Mouse (Mus musculus) B cell, adult 2 months (primary cell): Measurements from ENCODE around the gene Eml4.

Source experiments
- DNase-seq, 2 experiments: peaks; one replicate each; pipeline ENCODE4 v3.0.0; 2022

Eml4 gene

GRCm38 (mm10) chr17:83348056-83348822 is 2.5 kb upstream of the Eml4 start:
- DNase-seq: no peak

GRCm38 (mm10) chr17:83351119-83351531 is 394 bp downstream of the Eml4 start:
- DNase-seq: no peak

GRCm38 (mm10) chr17:83351601-83352413 is 1.1 kb downstream of the Eml4 start:
- peak; percentile 61 to 63 for DNase-seq

- DNase-seq: no peak
These were observed 1.7 kb downstream of the Eml4 start for GRCm38 (mm10) chr17:83352456-83352855.

- no peak for DNase-seq
These were observed 2.3 kb downstream of the Eml4 start for GRCm38 (mm10) chr17:83353011-83353410.

- no peak for DNase-seq
These were observed 2.7 kb downstream of the Eml4 start for GRCm38 (mm10) chr17:83353460-83353859.

- DNase-seq: no peak
These were observed 4.8 kb downstream of the Eml4 start for GRCm38 (mm10) chr17:83355481-83355880.

- DNase-seq: no peak
These were observed 9.2 kb downstream of the Eml4 start for GRCm38 (mm10) chr17:83359934-83360333.

GRCm38 (mm10) chr17:83360796-83361566 is 10.2 kb downstream of the Eml4 start:
- no peak for DNase-seq

- no peak for DNase-seq
These were observed 12.3 kb downstream of the Eml4 start for GRCm38 (mm10) chr17:83363081-83363480.

- DNase-seq: no peak
These were observed 13.6 kb downstream of the Eml4 start for GRCm38 (mm10) chr17:83364296-83364695.

GRCm38 (mm10) chr17:83365130-83365529 is 14.4 kb downstream of the Eml4 start:
- no peak for DNase-seq

GRCm38 (mm10) chr17:83365614-83366355 is 15.1 kb downstream of the Eml4 start:
- DNase-seq: no peak

GRCm38 (mm10) chr17:83367387-83367786 is 16.7 kb downstream of the Eml4 start:
- no peak for DNase-seq

GRCm38 (mm10) chr17:83374123-83374522 is 23.4 kb downstream of the Eml4 start:
- no peak for DNase-seq

GRCm38 (mm10) chr17:83375848-83376247 is 25.1 kb downstream of the Eml4 start:
- no peak for DNase-seq

GRCm38 (mm10) chr17:83376801-83377200 is 26.1 kb downstream of the Eml4 start:
- DNase-seq: no peak

GRCm38 (mm10) chr17:83377755-83378443 is 27.2 kb downstream of the Eml4 start:
- no peak for DNase-seq

- DNase-seq: no peak
These were observed 27.7 kb downstream of the Eml4 start for GRCm38 (mm10) chr17:83378444-83378762.

GRCm38 (mm10) chr17:83379366-83379765 is 28.6 kb downstream of the Eml4 start:
- no peak for DNase-seq

GRCm38 (mm10) chr17:83379791-83380190 is 29.1 kb downstream of the Eml4 start:
- DNase-seq: no peak

GRCm38 (mm10) chr17:83382752-83383151 is 32.0 kb downstream of the Eml4 start:
- DNase-seq: no peak
